Mouse (Mus musculus): ENCODE results near the gene Gstt2.

The Gstt2 gene

GRCm38 (mm10) chr10:75827668-75828360, 9.4 kb downstream of the Gstt2 start:
- DNase-seq (ENCODE audit: low spot score in 2 of 2), result peak; percentile 27 to 58

- DNase-seq (ENCODE audit: low spot score in 2 of 2), result no peak
Measured at GRCm38 (mm10) chr10:75824530-75824929, 12.7 kb downstream of the Gstt2 start.

GRCm38 (mm10) chr10:75823782-75824181, 13.4 kb downstream of the Gstt2 start:
- DNase-seq (ENCODE audit: low spot score in 2 of 2), result no peak

- DNase-seq (ENCODE audit: low spot score in 2 of 2), result no peak
Measured at GRCm38 (mm10) chr10:75822443-75822842, 14.8 kb downstream of the Gstt2 start, which contains the start of gene Gstt4. Gene Gstt4 (minus strand): TSS chr10:75822543.

- no peak for DNase-seq (ENCODE audit: low spot score in 2 of 2)
Measured at GRCm38 (mm10) chr10:75819882-75820281, 17.3 kb downstream of the Gstt2 start.

GRCm38 (mm10) chr10:75818641-75819040, 18.6 kb downstream of the Gstt2 start:
- no peak for DNase-seq (ENCODE audit: low spot score in 2 of 2)

- no peak for DNase-seq (ENCODE audit: low spot score in 2 of 2)
Measured at GRCm38 (mm10) chr10:75804217-75804616, 33.0 kb downstream of the Gstt2 start.

GRCm38 (mm10) chr10:75798176-75798696, 39.0 kb downstream of the Gstt2 start, which contains the start of gene Gstt1:
Gene Gstt1 (minus strand): TSS chr10:75798584.
- peak; percentile 88 to 89 for DNase-seq (ENCODE audit: low spot score in 2 of 2)

GRCm38 (mm10) chr10:75797619-75798175, 39.5 kb downstream of the Gstt2 start:
- peak; percentile 73 to 79 for DNase-seq (ENCODE audit: low spot score in 2 of 2)

- DNase-seq (ENCODE audit: low spot score in 2 of 2), result no peak
Measured at GRCm38 (mm10) chr10:75796731-75797516, 40.3 kb downstream of the Gstt2 start.

GRCm38 (mm10) chr10:75794880-75795279, 42.3 kb downstream of the Gstt2 start:
- DNase-seq (ENCODE audit: low spot score in 2 of 2), result peak in 1 of 2 experiments; percentile 20

- no peak for DNase-seq (ENCODE audit: low spot score in 2 of 2)
Measured at GRCm38 (mm10) chr10:75790773-75791172, 46.5 kb downstream of the Gstt2 start.

- DNase-seq (ENCODE audit: low spot score in 2 of 2), result no peak
Measured at GRCm38 (mm10) chr10:75789841-75790240, 47.4 kb downstream of the Gstt2 start.

GRCm38 (mm10) chr10:75789081-75789735, 48.0 kb downstream of the Gstt2 start:
- no peak for DNase-seq (ENCODE audit: low spot score in 2 of 2)

GRCm38 (mm10) chr10:75788277-75788676, 48.9 kb downstream of the Gstt2 start:
- DNase-seq (ENCODE audit: low spot score in 2 of 2), result no peak

GRCm38 (mm10) chr10:75785442-75785841, 51.8 kb downstream of the Gstt2 start:
- no peak for DNase-seq (ENCODE audit: low spot score in 2 of 2)
